Mouse (Mus musculus) heart, adult 2 months (tissue): ENCODE results near the gene Arrdc2.

Experiments
- CTCF ChIP-seq: fragments of 200-600 bp; IDR thresholded peaks from 2 replicates; pipeline ENCODE4 v1.8.1; 2022; ENCODE audit warnings: antibody characterized with exemption, mild to moderate bottlenecking, moderate library complexity
- EP300 ChIP-seq: fragments of 200-500 bp; IDR thresholded peaks from 2 replicates; pipeline ENCODE4 v1.6.1; 2011; ENCODE audit warnings: low read depth, low read length, control low read depth; ENCODE audit not compliant: insufficient read depth
- POLR2A ChIP-seq: fragments of 200-500 bp; IDR thresholded peaks from 2 replicates; pipeline ENCODE4 v1.6.1; 2011; ENCODE audit warnings: mild to moderate bottlenecking, low read depth, low read length, control low read depth; ENCODE audit not compliant: insufficient read depth

DNA sequence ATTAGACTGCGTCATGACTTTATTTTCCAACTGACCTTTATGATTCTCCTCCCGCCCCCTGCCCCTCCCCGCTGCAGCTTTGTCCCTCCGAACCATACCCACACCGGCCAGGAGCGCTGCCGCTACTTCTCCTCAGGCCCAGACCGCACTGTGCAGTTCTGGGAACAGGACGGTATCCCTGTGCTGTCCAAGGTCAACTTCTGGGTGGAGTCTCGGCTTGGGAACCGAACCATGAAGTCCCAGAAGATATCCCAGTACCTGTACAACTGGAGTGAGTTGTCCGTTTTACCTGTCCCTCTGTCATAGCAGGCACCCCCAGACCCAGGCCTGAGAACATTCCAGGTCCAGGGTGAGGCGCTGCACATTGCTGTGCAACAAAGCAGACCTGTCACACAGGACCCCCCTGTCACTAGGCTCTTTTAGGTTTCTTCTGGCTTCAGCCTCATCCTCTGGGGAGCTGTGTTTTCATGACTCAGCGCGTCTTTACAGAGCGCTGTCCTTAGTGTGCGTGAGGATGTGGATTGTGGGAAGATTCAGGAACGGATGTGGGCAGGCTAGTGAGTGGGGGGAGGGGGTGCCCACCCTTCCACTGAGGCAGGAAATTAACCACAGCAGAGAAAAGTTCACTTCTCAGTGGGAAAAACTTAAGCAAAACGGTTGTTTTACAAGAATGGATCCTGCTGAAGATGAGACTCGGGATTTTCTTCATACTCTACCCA is 28.4 kb downstream of the Arrdc2 start:
- TF ChIP-seq CTCF = no peak
- TF ChIP-seq EP300 = no peak
- no peak for TF ChIP-seq POLR2A
